Comparison of ENCODE assay signal across 30 mouse cellular contexts in genomic region chr6:124312292-124312691, GRCm38 (mm10). TPM values are rescaled to one million over a fixed set of nuclear protein-coding genes. Genes with fewer than 3 reads are reported as not detected.
"Had no signal": no experiment of that assay in that cellular context is flagged by ENCODE, and none has a peak within 500 bp of the region (broad histone marks: within the 10 kb centered on the region; RNA-seq: fewer than 3 reads in every experiment).

No protein-coding gene starts in this region.

- H3K27me3 ChIP-seq: embryonic facial prominence, embryonic 12.5 days; embryonic facial prominence, embryonic 13.5 days; embryonic facial prominence, embryonic 15.5 days; forebrain, embryonic 12.5 days; forebrain, embryonic 13.5 days; forebrain, embryonic 15.5 days had no signal

- H3K9me3 ChIP-seq: embryonic facial prominence, embryonic 10.5 days; embryonic facial prominence, embryonic 12.5 days; embryonic facial prominence, embryonic 13.5 days; embryonic facial prominence, embryonic 15.5 days; forebrain, embryonic 10.5 days; forebrain, embryonic 12.5 days; forebrain, embryonic 13.5 days; forebrain, embryonic 15.5 days had no signal

- H3K4me3 ChIP-seq: embryonic facial prominence, embryonic 10.5 days; embryonic facial prominence, embryonic 12.5 days; embryonic facial prominence, embryonic 13.5 days; embryonic facial prominence, embryonic 15.5 days; erythroblast, embryonic 14.5 days; forebrain, embryonic 10.5 days; forebrain, embryonic 12.5 days; forebrain, embryonic 13.5 days; forebrain, embryonic 15.5 days; gastrocnemius, adult 2 months; heart, adult 2 months had no signal

- H3K36me3 ChIP-seq: embryonic facial prominence, embryonic 10.5 days; embryonic facial prominence, embryonic 12.5 days; embryonic facial prominence, embryonic 13.5 days; embryonic facial prominence, embryonic 15.5 days; forebrain, embryonic 10.5 days; forebrain, embryonic 12.5 days; forebrain, embryonic 15.5 days had no signal

- ATAC-seq: forebrain, embryonic 13.5 days; forebrain, embryonic 14.5 days; forebrain, embryonic 15.5 days; forebrain, embryonic 16.5 days; forebrain, postnatal 0 days had no signal

- DNase-seq: cerebellum, adult 2 months; cerebellum, adult 8-10 months; cerebellum, adult 9-10 months; cerebellum, adult 9-11 months; cerebellum, postnatal 10 days; cerebellum, postnatal 14 days; cerebellum, postnatal 25 days; cerebellum, postnatal 36 days; embryo, embryonic 11 days; forebrain, postnatal 0 days; gastrocnemius, adult 2 months; gastrocnemius, postnatal 10 days; gastrocnemius, postnatal 14 days; gastrocnemius, postnatal 25 days; gastrocnemius, postnatal 36 days; heart, adult 18-20 months; heart, adult 2 months had no signal

- H3K4me1 ChIP-seq: embryonic facial prominence, embryonic 10.5 days; embryonic facial prominence, embryonic 12.5 days; embryonic facial prominence, embryonic 13.5 days; embryonic facial prominence, embryonic 15.5 days; forebrain, embryonic 10.5 days; forebrain, embryonic 12.5 days; forebrain, embryonic 13.5 days; forebrain, embryonic 15.5 days had no signal

- H3K27ac ChIP-seq: embryonic facial prominence, embryonic 10.5 days; embryonic facial prominence, embryonic 12.5 days; embryonic facial prominence, embryonic 13.5 days; embryonic facial prominence, embryonic 15.5 days; forebrain, embryonic 10.5 days; forebrain, embryonic 12.5 days; forebrain, embryonic 13.5 days; forebrain, embryonic 15.5 days; gastrocnemius, adult 2 months; heart, adult 2 months had no signal

- H3K9ac ChIP-seq: embryonic facial prominence, embryonic 12.5 days; embryonic facial prominence, embryonic 13.5 days; embryonic facial prominence, embryonic 15.5 days; forebrain, embryonic 12.5 days; forebrain, embryonic 13.5 days; forebrain, embryonic 15.5 days; forebrain, postnatal 0 days had no signal

- H3K4me2 ChIP-seq: embryonic facial prominence, embryonic 12.5 days; embryonic facial prominence, embryonic 13.5 days; embryonic facial prominence, embryonic 15.5 days; forebrain, embryonic 12.5 days; forebrain, embryonic 13.5 days; forebrain, embryonic 15.5 days had no signal

RNA-seq across cellular contexts. Expression of gene Cd163, which starts 7.8 kb away (rescaled TPM):
- polyA plus RNA-seq: embryonic facial prominence, embryonic 10.5 days; embryonic facial prominence, embryonic 11.5 days; embryonic facial prominence, embryonic 12.5 days; erythroblast, embryonic 14.5 days; forebrain, embryonic 10.5 days; forebrain, embryonic 11.5 days; forebrain, embryonic 12.5 days had no signal
